Mouse (Mus musculus) spleen, embryonic (tissue): ENCODE data around the gene Ndufaf7.

Experiments used
- CTCF ChIA-PET: fragments of 350-600 bp; sonication (Branson Sonifier 250); formaldehyde crosslinking; loops from one replicate; lab custom pipeline; 2022; lab: Charles Lee

Ndufaf7 gene

DNA sequence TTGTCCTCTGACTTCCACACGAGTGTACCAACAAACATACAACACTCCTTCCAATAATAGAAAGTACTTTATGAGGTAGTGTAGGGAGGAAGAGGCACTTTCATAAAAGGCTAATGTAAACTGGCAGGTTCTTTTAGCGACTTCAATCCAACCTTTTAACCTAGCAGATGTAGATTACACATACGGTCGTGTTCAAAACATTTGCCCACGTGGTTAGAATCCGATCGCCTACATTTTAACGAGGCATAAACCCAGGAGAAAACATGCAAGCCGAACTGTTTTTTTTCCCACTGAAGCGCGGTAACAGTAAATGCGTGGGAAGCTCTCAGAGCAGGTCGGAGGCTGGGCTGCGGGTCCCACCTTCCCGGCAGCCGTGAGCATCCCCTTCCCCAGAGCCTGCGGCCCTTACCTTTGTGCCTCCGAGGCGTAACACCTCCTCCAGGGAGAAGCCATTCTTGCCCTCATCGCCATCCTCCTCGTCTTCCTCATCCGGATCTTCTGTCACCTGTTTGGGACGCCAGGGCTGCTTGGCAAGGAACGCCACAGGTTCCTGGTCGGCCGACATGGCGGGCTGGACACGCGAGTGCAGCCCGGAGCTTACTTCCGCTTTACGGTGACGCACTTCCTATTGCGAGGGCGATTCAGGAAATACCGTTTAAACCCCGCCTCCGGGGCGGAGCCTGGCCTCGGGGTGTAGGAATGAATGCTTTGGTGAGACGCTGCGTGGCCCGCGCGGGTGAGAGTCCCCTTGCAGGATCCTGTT is at the start of gene Ndufaf7, which contains the start of gene Cebpz:
Gene Ndufaf7, plus strand, starts transcription at position 671 of the 763 bp plus-strand sequence.
Gene Cebpz, minus strand, starts transcription at position 601 of the 763 bp plus-strand sequence.
- CTCF ChIA-PET: interaction anchor here (0.7 kb wide), 1 partner anchor 200 kb away, joined by 7 read pairs; no protein-coding TSS in a partner anchor

DNA sequence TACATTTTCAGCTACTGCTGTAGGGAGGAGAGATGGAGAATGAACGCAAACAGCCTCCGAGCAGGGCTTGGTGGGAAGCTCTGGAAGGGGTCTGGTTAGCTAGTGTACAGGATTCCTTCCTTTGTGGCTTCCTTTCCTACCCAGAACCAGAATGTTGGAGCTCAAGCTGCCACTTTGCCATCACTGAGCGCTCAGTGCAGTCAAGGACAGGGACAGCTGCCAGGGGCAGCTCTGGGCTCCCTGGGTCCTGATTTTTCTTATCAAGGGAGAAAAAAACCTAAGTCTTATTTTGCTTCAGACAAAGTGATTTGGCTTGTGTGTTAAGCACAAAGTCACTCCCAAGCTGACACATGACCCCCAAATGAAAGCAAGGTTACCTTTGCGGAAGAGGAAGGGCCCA is 48.4 kb upstream of the Ndufaf7 start:
- CTCF ChIA-PET: no interaction called here

DNA sequence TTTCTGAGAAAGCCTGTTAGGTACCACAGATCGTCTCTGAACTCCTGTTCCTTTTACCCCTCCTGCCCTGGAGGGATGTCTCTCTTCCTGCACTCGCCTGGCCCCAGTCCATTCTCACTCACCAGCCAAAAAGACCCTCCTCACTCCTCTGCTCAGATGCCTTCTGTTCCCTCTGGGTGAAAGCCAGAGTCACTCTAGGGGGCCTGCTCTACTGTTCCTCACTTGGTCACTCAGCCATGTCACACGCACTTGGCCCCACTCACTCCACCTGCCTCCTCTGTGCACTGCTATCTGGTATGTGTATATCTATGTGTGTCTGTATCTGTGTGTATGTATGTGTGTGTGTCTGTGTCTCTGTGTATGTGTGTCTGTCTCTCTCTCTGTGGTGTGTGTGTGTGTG is 47.8 kb upstream of the Ndufaf7 start:
- CTCF ChIA-PET: no interaction called here

DNA sequence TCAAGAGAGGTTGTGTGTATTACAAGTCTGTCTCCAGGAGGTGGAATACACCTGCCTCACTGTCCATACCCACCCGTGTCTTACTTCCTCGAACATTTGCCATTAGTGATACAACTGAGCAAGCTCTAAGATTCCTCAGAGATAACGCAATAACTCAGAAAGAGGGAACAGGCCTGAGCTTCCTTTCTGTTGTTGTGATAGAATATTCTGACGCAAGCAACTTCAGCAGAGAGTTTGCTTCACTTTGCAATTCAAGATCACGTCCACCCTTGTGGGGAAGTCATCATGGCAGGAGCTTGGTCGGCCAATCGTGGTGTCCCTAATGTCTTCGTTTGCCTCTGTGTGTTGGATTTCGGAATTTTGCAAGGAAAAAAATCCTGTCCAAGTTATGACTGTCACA is 45.9 kb upstream of the Ndufaf7 start:
- CTCF ChIA-PET: no interaction called here

DNA sequence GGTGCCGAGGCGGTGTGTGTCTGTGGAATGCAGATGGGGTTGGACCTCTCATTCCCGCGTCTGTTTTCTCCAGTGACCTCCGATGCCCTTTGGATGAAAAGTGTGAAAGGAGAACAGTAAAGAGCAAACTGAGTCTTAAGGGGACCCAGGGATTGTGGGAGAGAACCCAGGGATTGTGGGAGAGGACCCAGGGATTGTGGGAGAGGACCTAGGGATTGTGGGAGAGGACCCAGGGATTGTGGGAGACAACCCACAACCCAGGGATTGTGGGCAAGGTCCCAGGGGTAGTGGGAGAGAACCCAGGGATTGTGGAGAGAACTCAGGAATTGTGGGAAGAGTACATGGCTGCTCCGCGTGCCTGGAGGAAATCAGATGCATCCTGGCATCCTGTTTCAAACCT is 41.9 kb upstream of the Ndufaf7 start:
- CTCF ChIA-PET: no interaction called here

DNA sequence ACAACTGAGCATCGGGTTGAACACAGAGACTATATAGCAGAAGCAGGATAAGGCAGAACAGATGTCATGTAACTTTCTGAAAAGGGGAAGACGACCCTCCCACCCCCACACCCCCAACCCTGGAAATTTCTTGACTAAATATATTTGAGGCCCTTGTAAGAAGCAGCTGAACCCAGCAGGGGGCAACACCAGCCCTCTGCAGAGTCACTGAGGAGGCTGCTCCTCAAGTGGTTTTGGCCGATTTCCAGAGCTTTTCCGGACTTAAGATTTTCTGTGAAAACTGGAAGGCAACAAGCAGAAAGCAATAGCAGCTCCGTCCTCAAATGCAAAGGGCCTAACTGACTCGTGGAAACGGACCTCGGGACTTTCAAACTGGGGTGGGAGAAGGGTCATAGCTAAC is 41.5 kb upstream of the Ndufaf7 start:
- CTCF ChIA-PET: no interaction called here

DNA sequence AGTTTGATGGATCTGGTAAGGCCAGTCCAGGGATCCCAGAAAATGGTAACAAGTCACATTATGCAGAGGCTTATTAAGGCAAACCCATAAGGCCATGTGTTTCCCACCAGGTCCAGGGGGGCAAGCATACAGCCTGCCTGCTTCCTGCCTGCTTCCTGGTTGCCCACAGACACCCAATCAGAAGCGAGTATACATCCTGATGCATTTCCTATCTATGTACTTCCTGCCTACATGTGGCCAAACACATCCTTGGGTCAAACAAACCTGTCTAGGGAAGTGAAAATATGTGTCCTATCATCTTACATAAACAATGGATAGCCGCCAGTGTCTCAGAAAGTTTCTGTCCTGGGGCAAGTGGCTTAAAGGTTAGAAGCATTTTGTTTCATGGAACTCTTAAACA is 33.8 kb upstream of the Ndufaf7 start:
- CTCF ChIA-PET: no interaction called here

DNA sequence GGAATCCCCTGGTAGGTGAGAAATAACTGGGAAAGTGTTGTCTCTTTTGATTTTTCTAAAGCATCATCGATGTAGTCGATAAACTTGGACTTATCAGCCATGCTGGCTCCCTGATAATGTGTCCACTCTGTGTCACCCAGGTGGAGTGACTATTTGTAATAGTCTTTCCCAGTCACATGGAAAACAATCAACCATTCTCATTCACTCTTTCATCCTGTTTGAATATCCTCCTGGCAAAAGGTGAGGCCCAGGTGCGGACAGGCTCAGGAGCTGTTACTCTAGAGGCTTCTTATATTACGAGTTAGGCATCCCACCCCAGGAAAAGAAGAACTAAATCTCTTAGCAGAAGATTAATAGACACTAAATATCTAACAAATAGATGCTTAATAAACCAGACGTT is 30.0 kb upstream of the Ndufaf7 start, which contains the start of gene Sult6b1:
Gene Sult6b1, minus strand, starts transcription at position 101 of the 400 bp plus-strand sequence.
- CTCF ChIA-PET: no interaction called here

- CTCF ChIA-PET: no interaction called here
Observed at GRCm38 (mm10) chr17:78909374-78909773, 27.6 kb upstream of the Ndufaf7 start.

GRCm38 (mm10) chr17:78912861-78913281 is 24.1 kb upstream of the Ndufaf7 start:
- CTCF ChIA-PET: no interaction called here

GRCm38 (mm10) chr17:78913921-78914320 is 23.0 kb upstream of the Ndufaf7 start:
- CTCF ChIA-PET: no interaction called here

- CTCF ChIA-PET: no interaction called here
Observed at GRCm38 (mm10) chr17:78915772-78916171, 21.2 kb upstream of the Ndufaf7 start.

DNA sequence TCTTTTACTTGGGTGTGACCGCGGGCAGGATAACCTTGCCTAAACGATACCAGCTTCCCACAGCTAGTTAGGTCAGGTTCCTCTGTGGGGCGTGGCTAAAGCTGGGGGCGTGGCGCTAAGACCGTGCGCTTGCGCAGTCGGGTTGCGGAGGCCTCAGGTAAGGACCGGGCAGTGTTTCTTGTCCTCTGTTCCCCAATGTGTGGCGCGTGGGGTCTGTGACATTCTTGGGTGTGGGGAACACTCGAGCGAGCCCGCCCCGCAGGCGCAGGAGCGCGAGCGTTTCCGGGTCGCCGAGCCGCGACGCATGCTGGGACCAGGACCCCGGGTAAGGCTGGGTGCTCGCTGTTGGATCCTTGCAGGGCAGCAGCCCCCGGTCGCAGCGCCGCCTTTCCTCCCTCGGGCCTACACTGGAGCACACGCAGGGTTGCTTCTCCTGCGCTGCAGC is 20.5 kb upstream of the Ndufaf7 start, which contains the start of gene Cebpzos:
Gene Cebpzos, plus strand, starts transcription at position 132 of the 445 bp plus-strand sequence.
- CTCF ChIA-PET: no interaction called here

- CTCF ChIA-PET: no interaction called here
Observed at GRCm38 (mm10) chr17:78916899-78917298, 20.0 kb upstream of the Ndufaf7 start.

GRCm38 (mm10) chr17:78917696-78918095 is 19.2 kb upstream of the Ndufaf7 start:
- CTCF ChIA-PET: interaction anchor here (0.7 kb wide), 1 partner anchor 17 kb away, joined by 3 read pairs; no protein-coding TSS in a partner anchor

DNA sequence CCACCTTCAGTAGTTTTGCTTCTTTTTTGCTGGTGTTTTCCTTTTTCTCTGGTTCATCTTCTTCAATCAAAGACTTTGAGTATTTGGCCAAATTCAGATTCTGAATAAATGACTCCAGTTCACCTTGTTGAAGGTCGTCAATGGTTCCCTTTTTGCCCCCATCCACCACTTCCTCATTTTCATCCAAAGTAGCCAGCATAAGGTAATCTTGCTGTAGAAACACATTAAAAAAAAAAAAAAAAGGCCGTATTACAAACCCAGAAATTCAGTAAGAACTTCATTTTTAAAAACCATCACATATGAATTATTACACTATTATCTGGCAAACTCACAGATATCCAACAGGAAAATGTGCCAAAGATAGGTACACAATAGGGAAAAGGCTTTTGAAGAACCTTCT is 1.1 kb upstream of the Ndufaf7 start:
- CTCF ChIA-PET: interaction anchor here (0.7 kb wide), 1 partner anchor 199 kb away, joined by 7 read pairs; no protein-coding TSS in a partner anchor

DNA sequence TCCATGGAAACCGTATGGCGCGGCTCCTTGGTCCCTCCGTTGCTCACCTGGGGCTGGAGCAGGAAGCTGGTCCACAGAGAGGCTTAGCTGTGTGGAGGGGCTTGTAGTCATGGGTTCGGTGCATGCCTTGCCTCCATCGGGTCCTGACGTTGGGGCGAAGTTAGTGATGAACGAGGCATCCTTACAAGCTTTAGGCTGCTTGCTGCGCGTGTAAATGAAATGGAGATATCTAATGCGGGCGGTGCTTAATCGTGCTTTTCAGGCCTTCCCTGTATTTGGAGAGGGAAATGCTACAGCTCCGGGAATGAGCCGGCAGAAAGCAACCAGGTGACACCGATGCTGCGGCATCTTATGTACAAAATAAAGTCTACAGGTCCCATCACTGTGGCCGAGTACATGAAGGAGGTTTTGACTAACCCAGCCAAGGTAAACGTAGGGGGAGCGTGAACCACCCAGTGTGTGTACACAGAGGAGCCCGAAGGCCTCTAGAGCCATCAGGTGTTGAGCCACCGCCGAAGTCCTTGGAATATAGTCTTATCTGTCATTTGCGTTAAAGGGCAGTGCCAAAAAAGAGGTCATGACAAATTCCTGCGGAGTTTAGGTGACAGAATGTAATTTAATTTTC is 405 bp downstream of the Ndufaf7 start:
- CTCF ChIA-PET: no interaction called here

DNA sequence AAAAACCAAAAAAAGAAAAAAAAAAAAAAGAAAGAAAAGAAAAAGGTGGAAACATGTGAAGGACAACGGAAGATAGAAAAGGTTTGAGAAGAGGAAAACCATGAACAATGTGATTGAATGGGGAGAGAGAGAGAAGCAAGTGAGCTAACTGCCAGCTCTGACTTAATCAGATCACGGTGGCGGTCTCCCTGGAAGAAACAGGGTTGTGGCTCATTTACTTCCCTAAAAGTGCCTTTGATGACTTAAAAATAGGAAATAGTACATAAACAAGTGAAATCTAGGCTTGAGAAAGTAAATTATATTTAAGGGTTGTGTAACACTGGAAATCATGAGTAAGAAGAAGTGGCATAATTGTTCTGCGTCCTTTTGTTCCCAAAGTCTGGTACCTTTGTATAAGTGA is 2.0 kb downstream of the Ndufaf7 start:
- CTCF ChIA-PET: no interaction called here

DNA sequence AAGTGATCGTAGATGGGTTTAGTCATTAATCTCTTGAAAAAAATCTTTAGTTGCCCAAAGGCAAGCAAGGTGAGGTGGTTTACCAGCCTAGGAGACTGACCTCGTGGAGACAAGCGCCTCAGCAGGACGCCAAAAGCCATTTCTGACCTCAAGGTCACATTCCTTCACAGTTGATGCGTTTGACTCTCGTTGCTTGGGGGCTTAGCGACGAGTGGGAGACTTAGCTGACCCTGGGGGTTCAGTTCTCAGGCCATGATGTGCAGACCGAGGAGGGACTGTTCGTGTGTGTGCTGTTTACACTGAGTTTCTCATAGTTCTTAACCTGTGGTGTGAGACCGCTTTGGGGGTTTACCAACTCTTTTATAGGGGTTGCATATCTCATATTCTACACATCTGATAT is 5.6 kb downstream of the Ndufaf7 start:
- CTCF ChIA-PET: no interaction called here

DNA sequence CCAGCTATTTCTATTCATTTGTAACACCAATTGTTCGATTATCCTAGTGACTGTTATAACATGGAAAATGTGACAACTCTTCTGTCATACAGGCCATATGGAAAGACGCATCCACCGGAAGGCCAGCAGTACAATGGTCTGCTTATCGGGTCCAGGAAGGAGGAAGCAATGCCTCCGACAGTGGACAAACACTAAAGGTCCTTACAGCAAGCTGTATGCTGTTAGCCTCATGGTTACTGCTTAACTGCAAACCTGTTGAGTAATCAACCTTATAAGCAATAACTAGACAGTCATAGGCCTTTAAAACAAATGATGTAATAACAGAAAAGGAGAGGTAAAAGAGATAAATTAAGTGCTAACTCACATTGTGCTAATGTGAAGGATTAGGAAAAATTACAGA is 14.3 kb downstream of the Ndufaf7 start:
- CTCF ChIA-PET: no interaction called here

- CTCF ChIA-PET: no interaction called here
Observed at GRCm38 (mm10) chr17:78952070-78952469, 15.1 kb downstream of the Ndufaf7 start.

- CTCF ChIA-PET: no interaction called here
Observed at GRCm38 (mm10) chr17:78953240-78953639, 16.3 kb downstream of the Ndufaf7 start.

DNA sequence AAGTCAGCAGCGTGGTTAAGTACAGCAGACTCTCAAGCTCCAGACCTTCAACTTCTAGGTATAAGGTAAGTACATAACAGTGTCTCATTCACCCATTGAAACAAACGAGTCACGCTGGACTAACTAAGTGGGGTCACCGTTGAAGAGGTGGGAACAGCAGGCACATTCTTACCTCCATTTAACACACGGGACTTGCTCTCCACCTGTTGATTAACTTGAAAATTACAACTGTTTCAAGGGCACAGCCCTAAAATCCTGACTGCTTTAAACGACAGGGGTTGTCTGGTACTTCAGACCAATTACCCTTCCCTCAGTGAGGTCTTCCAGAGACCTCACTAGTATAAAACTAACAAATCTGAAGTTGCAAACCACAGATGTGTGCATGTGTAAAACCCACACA is 22.5 kb downstream of the Ndufaf7 start:
- CTCF ChIA-PET: no interaction called here
